Mouse (Mus musculus) embryonic facial prominence, embryonic 14.5 days (tissue): Measurements from ENCODE around the gene St6galnac3. TPM values are rescaled to one million over a fixed set of nuclear protein-coding genes. Genes with fewer than 3 reads are reported as not detected.

Source experiments
- ATAC-seq: fragments of 200-750 bp; cut with Nextera tagmentation; 2 replicates; pipeline ENCODE4 v1.8.0; 2017; ENCODE audit warnings: low read depth, moderate number of reproducible peaks, moderate TSS enrichment
- DNase-seq: peaks from one replicate; pipeline ENCODE4 v3.0.0-alpha.2; 2015; ENCODE audit warnings: low spot score
- H3K27ac ChIP-seq: fragments of 300-500 bp; sonication (generic); replicated peaks from 2 replicates; pipeline ENCODE4 v1.5.1; 2014; ENCODE audit warnings: low read depth, mild to moderate bottlenecking, low read length, moderate library complexity
- H3K27me3 ChIP-seq: fragments of 300-500 bp; sonication (generic); replicated peaks from 2 replicates; pipeline ENCODE4 v1.6.1; 2014; ENCODE audit warnings: low read length; ENCODE audit not compliant: control insufficient read depth, insufficient read depth
- H3K36me3 ChIP-seq: fragments of 300-500 bp; sonication (generic); 2 replicates; pipeline ENCODE4 v1.6.1; 2014; ENCODE audit warnings: low read length, mixed read lengths; ENCODE audit not compliant: control insufficient read depth, insufficient read depth
- H3K4me1 ChIP-seq: fragments of 300-500 bp; sonication (generic); 2 replicates; pipeline ENCODE4 v1.6.1; 2014; ENCODE audit warnings: antibody characterized with exemption, low read length; ENCODE audit not compliant: control insufficient read depth, insufficient read depth
- H3K4me2 ChIP-seq: fragments of 300-500 bp; sonication (generic); 2 replicates; pipeline ENCODE4 v1.6.1; 2014; ENCODE audit warnings: low read depth, mild to moderate bottlenecking, low read length, moderate library complexity, mixed read lengths
- H3K4me3 ChIP-seq: fragments of 300-500 bp; sonication (generic); 2 replicates; pipeline ENCODE4 v1.5.1; 2014; ENCODE audit warnings: low read depth, mild to moderate bottlenecking, low read length
- H3K9ac ChIP-seq: fragments of 300-500 bp; sonication (generic); 2 replicates; pipeline ENCODE4 v1.6.1; 2014; ENCODE audit warnings: low read depth, mild to moderate bottlenecking, low read length, moderate library complexity, mixed read lengths
- H3K9me3 ChIP-seq: fragments of 300-500 bp; sonication (generic); 2 replicates; pipeline ENCODE4 v1.6.1; 2016; ENCODE audit warnings: low read length; ENCODE audit not compliant: control insufficient read depth
- WGBS: fragments of 180-500 bp; shearing (Covaris S2); extraction: QIAGEN DNeasy Blood & Tissue Kit; methylation state at CpG from one replicate; pipeline ENCODE4 v1.1.7; 2014; 5-methylcytosine and 5-hydroxymethylcytosine counted together
- polyA plus RNA-seq: library from polyadenylated mRNA; unstranded; fragments of >200 nt; fragmentation: Nextera tagmentation; extraction: Ambion mirVana; gene quantifications from 2 replicates; pipeline ENCODE4 v1.2.1, GENCODE M21; 2014

Gene St6galnac3
- polyA plus RNA-seq, 1 experiment from 2014 or later, result 30.6 TPM

GRCm38 (mm10) chr3:153691537-153691936 lies 33.4 kb downstream of the St6galnac3 start:
- ATAC-seq, result no peak
- no peak overlapping the region for H3K27ac ChIP-seq
- H3K9ac ChIP-seq, result no peak overlapping the region
- H3K27me3 ChIP-seq, result no peaks in the 10 kb centered on the region
- H3K4me3 ChIP-seq, result no peak overlapping the region
- H3K9me3 ChIP-seq, result no peaks in the 10 kb centered on the region
- 23% methylated on average over 4 of the region's 4 CpGs for WGBS
- H3K36me3 ChIP-seq, result no peaks in the 10 kb centered on the region
- H3K4me2 ChIP-seq, result no peak overlapping the region
- peaks cover 22% of the 10 kb centered on the region for H3K4me1 ChIP-seq
- no peak for DNase-seq

GRCm38 (mm10) chr3:153690553-153690952 lies 34.4 kb downstream of the St6galnac3 start:
- Histone ChIP-seq H3K27ac (peak overlapping the region; percentile 44), H3K9me3 (no peaks in the 10 kb centered on the region), H3K36me3 (no peaks in the 10 kb centered on the region), H3K9ac (no peak overlapping the region), H3K27me3 (no peaks in the 10 kb centered on the region), H3K4me1 (peaks cover 22% of the 10 kb centered on the region), H3K4me3 (no peak overlapping the region), H3K4me2 (peak overlapping the region; percentile 13; the same call in 1 of the 2 replicates)
- 38% methylated on average over 2 of the region's 2 CpGs for WGBS
- ATAC-seq (peak; percentile 73), DNase-seq (peak; percentile 52)

- Histone ChIP-seq H3K9ac (no peak overlapping the region), H3K9me3 (no peaks in the 10 kb centered on the region), H3K4me3 (no peak overlapping the region), H3K4me2 (peak overlapping the region; percentile 13; the same call in 1 of the 2 replicates), H3K27ac (peak overlapping the region; percentile 44), H3K36me3 (no peaks in the 10 kb centered on the region), H3K27me3 (no peaks in the 10 kb centered on the region), H3K4me1 (peaks cover 22% of the 10 kb centered on the region)
- ATAC-seq, result peak; percentile 73
- WGBS, result 30% methylated on average over 11 of the region's 11 CpGs
- peak; percentile 93 for DNase-seq
These were observed 35.1 kb downstream of the St6galnac3 start for GRCm38 (mm10) chr3:153689793-153690291.

GRCm38 (mm10) chr3:153687896-153688295 lies 37.1 kb downstream of the St6galnac3 start:
- H3K36me3 ChIP-seq, result no peaks in the 10 kb centered on the region
- no peak overlapping the region for H3K4me3 ChIP-seq
- H3K27ac ChIP-seq, result no peak overlapping the region
- no peak for DNase-seq
- peaks cover 22% of the 10 kb centered on the region for H3K4me1 ChIP-seq
- H3K9me3 ChIP-seq, result no peaks in the 10 kb centered on the region
- H3K9ac ChIP-seq, result no peak overlapping the region
- 78% methylated on average over 5 of the region's 5 CpGs for WGBS
- H3K4me2 ChIP-seq, result no peak overlapping the region
- H3K27me3 ChIP-seq, result no peaks in the 10 kb centered on the region
- no peak for ATAC-seq

- ATAC-seq (no peak), DNase-seq (no peak)
- Histone ChIP-seq H3K27me3 (no peaks in the 10 kb centered on the region), H3K4me1 (peaks cover under 1% of the 10 kb centered on the region), H3K9me3 (no peaks in the 10 kb centered on the region), H3K4me2 (no peak overlapping the region), H3K4me3 (no peak overlapping the region), H3K27ac (no peak overlapping the region), H3K36me3 (no peaks in the 10 kb centered on the region), H3K9ac (no peak overlapping the region)
- 94% methylated on average over 1 of the region's 1 CpGs for WGBS
These were observed 40.1 kb downstream of the St6galnac3 start for GRCm38 (mm10) chr3:153684909-153685308.

GRCm38 (mm10) chr3:153682303-153682702 lies 42.7 kb downstream of the St6galnac3 start:
- no peaks in the 10 kb centered on the region for H3K4me1 ChIP-seq
- no peaks in the 10 kb centered on the region for H3K36me3 ChIP-seq
- no peak for DNase-seq
- H3K9me3 ChIP-seq, result no peaks in the 10 kb centered on the region
- H3K27me3 ChIP-seq, result no peaks in the 10 kb centered on the region
- ATAC-seq, result no peak
- no peak overlapping the region for H3K4me3 ChIP-seq
- no peak overlapping the region for H3K4me2 ChIP-seq
- no peak overlapping the region for H3K9ac ChIP-seq
- H3K27ac ChIP-seq, result no peak overlapping the region
- WGBS, result 92% methylated on average over 10 of the region's 10 CpGs

- Histone ChIP-seq H3K9me3 (no peaks in the 10 kb centered on the region), H3K27me3 (no peaks in the 10 kb centered on the region), H3K4me3 (no peak overlapping the region), H3K36me3 (no peaks in the 10 kb centered on the region), H3K27ac (no peak overlapping the region), H3K9ac (no peak overlapping the region), H3K4me2 (no peak overlapping the region), H3K4me1 (no peaks in the 10 kb centered on the region)
- ATAC-seq, result no peak
- 91% methylated on average over 9 of the region's 9 CpGs for WGBS
- no peak for DNase-seq
These were observed 43.3 kb downstream of the St6galnac3 start for GRCm38 (mm10) chr3:153681720-153682119.

- Histone ChIP-seq H3K4me1 (no peaks in the 10 kb centered on the region), H3K4me2 (no peak overlapping the region), H3K9me3 (no peaks in the 10 kb centered on the region), H3K27me3 (no peaks in the 10 kb centered on the region), H3K27ac (no peak overlapping the region), H3K9ac (no peak overlapping the region), H3K4me3 (no peak overlapping the region), H3K36me3 (no peaks in the 10 kb centered on the region)
- WGBS, result 52% methylated on average over 6 of the region's 7 CpGs
- no peak for ATAC-seq
- no peak for DNase-seq
These were observed 49.1 kb downstream of the St6galnac3 start for GRCm38 (mm10) chr3:153675832-153676231.

- Histone ChIP-seq H3K27ac (no peak overlapping the region), H3K36me3 (no peaks in the 10 kb centered on the region), H3K4me1 (no peaks in the 10 kb centered on the region), H3K27me3 (no peaks in the 10 kb centered on the region), H3K4me3 (no peak overlapping the region), H3K4me2 (no peak overlapping the region), H3K9me3 (no peaks in the 10 kb centered on the region), H3K9ac (no peak overlapping the region)
- DNase-seq, result no peak
- 43% methylated on average over 12 of the region's 12 CpGs for WGBS
- ATAC-seq, result peak; percentile 44; the same call in 1 of the 2 replicates
These were observed 49.9 kb downstream of the St6galnac3 start for GRCm38 (mm10) chr3:153675073-153675472.
